Mouse (Mus musculus): ENCODE results near the gene Pex3. TPM values are rescaled to one million over a fixed set of nuclear protein-coding genes. Genes with fewer than 3 reads are reported as not detected.

The Pex3 gene
- polyA plus RNA-seq, 1 experiment, result 10.6 TPM

DNA sequence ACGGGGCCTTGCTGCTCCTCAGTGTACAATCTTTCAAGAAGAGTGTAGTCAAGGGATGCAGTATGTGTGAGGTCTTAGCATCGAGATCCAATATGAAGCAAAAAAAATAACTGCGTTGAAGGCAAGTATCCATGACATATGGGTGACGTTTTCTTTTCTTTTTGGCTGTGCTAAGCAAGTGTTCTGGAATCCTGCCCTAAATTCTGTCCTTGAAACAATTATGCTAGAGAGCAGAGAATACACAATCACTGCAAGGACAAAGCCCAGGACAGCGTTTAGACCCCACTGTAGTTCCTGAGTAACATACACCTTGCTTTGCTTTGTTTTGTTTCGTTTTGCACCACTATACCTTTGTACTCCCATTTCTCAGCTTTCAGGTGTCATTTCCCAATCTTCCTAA is 73.6 kb downstream of the Pex3 start:
- H3K36me3 ChIP-seq (ENCODE audit: control insufficient read depth, insufficient read depth), result no peaks in the 10 kb centered on the region
- no peak overlapping the region for H3K4me2 ChIP-seq (ENCODE audit: low read depth)
- no peak overlapping the region for H3ac ChIP-seq (ENCODE audit: control insufficient read depth, insufficient read length)
- TF ChIP-seq TCF12 (IDR thresholded peaks at IDR 0.05; ENCODE audit: insufficient read depth, poor library complexity, severe bottlenecking) (no peak), MYOD1 (IDR thresholded peaks at IDR 0.05; ENCODE audit: control insufficient read depth in 1 of 3, insufficient read length in 2 of 3, low read depth in 2 of 3) (no peak), USF1 (IDR thresholded peaks at IDR 0.05; ENCODE audit: low read depth) (no peak), REST (IDR thresholded peaks at IDR 0.05; ENCODE audit: insufficient read depth, insufficient read length) (no peak), POLR2AphosphoS2 (IDR thresholded peaks at IDR 0.05; ENCODE audit: insufficient read length, low read depth) (no peak), MYOG (IDR thresholded peaks at IDR 0.05; ENCODE audit: control insufficient read depth in 1 of 3, insufficient read depth in 1 of 3, insufficient read length in 2 of 3, low read depth in 2 of 3) (no peak), E2F4 (IDR thresholded peaks at IDR 0.05; ENCODE audit: insufficient read depth) (no peak), TCF3 (IDR thresholded peaks at IDR 0.05; ENCODE audit: insufficient read length, low read depth) (no peak), POLR2A (IDR thresholded peaks at IDR 0.05; ENCODE audit: insufficient read length, low read depth) (no peak), CEBPB (IDR thresholded peaks at IDR 0.05; ENCODE audit: insufficient read depth, poor library complexity, severe bottlenecking) (no peak), MAX (IDR thresholded peaks at IDR 0.05; ENCODE audit: low read depth) (no peak), SRF (IDR thresholded peaks at IDR 0.05; ENCODE audit: control insufficient read depth, insufficient read length, low read depth) (no peak)
- H3K4me3 ChIP-seq, result no peak overlapping the region
- H3K27me3 ChIP-seq (ENCODE audit: control insufficient read depth, insufficient read depth, insufficient read length), result peaks cover 22% of the 10 kb centered on the region
- H3K79me2 ChIP-seq (ENCODE audit: control insufficient read depth, insufficient read depth), result no peaks in the 10 kb centered on the region

DNA sequence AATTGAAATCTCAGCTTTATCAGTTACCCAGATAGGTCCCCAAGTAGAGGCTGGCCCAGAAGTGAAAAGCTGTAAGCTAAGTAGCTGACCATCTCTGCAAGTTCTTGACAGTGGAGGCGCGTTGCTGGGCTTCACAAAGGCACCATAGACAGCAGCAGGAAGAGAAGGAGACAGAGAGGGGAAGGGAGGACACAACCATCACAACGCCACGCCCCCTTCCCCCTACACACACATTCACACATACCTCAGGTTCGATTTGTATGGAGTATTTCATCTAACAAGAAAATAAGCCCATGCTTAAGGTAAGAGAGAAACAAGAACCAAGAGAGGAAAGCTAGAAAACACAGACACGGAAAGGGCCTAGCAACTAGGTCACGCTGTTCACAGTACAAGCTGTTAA is 77.8 kb downstream of the Pex3 start:
- Histone ChIP-seq H3K36me3 (ENCODE audit: control insufficient read depth, insufficient read depth) (no peaks in the 10 kb centered on the region), H3K4me2 (ENCODE audit: low read depth) (no peak overlapping the region), H3K79me2 (ENCODE audit: control insufficient read depth, insufficient read depth) (no peaks in the 10 kb centered on the region), H3ac (ENCODE audit: control insufficient read depth, insufficient read length) (no peak overlapping the region), H3K4me3 (no peak overlapping the region), H3K27me3 (ENCODE audit: control insufficient read depth, insufficient read depth, insufficient read length) (peaks cover 34% of the 10 kb centered on the region)
- TF ChIP-seq MYOD1 (IDR thresholded peaks at IDR 0.05; ENCODE audit: control insufficient read depth in 1 of 3, insufficient read length in 2 of 3, low read depth in 2 of 3) (no peak), POLR2A (IDR thresholded peaks at IDR 0.05; ENCODE audit: insufficient read length, low read depth) (no peak), USF1 (IDR thresholded peaks at IDR 0.05; ENCODE audit: low read depth) (no peak), REST (IDR thresholded peaks at IDR 0.05; ENCODE audit: insufficient read depth, insufficient read length) (no peak), TCF3 (IDR thresholded peaks at IDR 0.05; ENCODE audit: insufficient read length, low read depth) (no peak), CEBPB (IDR thresholded peaks at IDR 0.05; ENCODE audit: insufficient read depth, poor library complexity, severe bottlenecking) (no peak), TCF12 (IDR thresholded peaks at IDR 0.05; ENCODE audit: insufficient read depth, poor library complexity, severe bottlenecking) (no peak), E2F4 (IDR thresholded peaks at IDR 0.05; ENCODE audit: insufficient read depth) (no peak), SRF (IDR thresholded peaks at IDR 0.05; ENCODE audit: control insufficient read depth, insufficient read length, low read depth) (no peak)

GRCm38 (mm10) chr10:13474568-13474955 is 78.4 kb downstream of the Pex3 start:
- no peaks in the 10 kb centered on the region for H3K36me3 ChIP-seq (ENCODE audit: control insufficient read depth, insufficient read depth)
- TF ChIP-seq POLR2AphosphoS2 (IDR thresholded peaks at IDR 0.05; ENCODE audit: insufficient read length, low read depth) (no peak), MYOD1 (IDR thresholded peaks at IDR 0.05; ENCODE audit: control insufficient read depth in 1 of 3, insufficient read length in 2 of 3, low read depth in 2 of 3) (no peak), E2F4 (IDR thresholded peaks at IDR 0.05; ENCODE audit: insufficient read depth) (no peak), REST (IDR thresholded peaks at IDR 0.05; ENCODE audit: insufficient read depth, insufficient read length) (no peak), CEBPB (IDR thresholded peaks at IDR 0.05; ENCODE audit: insufficient read depth, poor library complexity, severe bottlenecking) (no peak), SRF (IDR thresholded peaks at IDR 0.05; ENCODE audit: control insufficient read depth, insufficient read length, low read depth) (no peak), TCF3 (IDR thresholded peaks at IDR 0.05; ENCODE audit: insufficient read length, low read depth) (no peak), USF1 (IDR thresholded peaks at IDR 0.05; ENCODE audit: low read depth) (no peak), TCF12 (IDR thresholded peaks at IDR 0.05; ENCODE audit: insufficient read depth, poor library complexity, severe bottlenecking) (no peak), MAX (IDR thresholded peaks at IDR 0.05; ENCODE audit: low read depth) (no peak), MYOG (IDR thresholded peaks at IDR 0.05; ENCODE audit: control insufficient read depth in 1 of 3, insufficient read depth in 1 of 3, insufficient read length in 2 of 3, low read depth in 2 of 3) (no peak), POLR2A (IDR thresholded peaks at IDR 0.05; ENCODE audit: insufficient read length, low read depth) (no peak)
- H3K4me3 ChIP-seq, result no peak overlapping the region
- no peaks in the 10 kb centered on the region for H3K79me2 ChIP-seq (ENCODE audit: control insufficient read depth, insufficient read depth)
- no peak overlapping the region for H3K4me2 ChIP-seq (ENCODE audit: low read depth)
- peaks cover 34% of the 10 kb centered on the region for H3K27me3 ChIP-seq (ENCODE audit: control insufficient read depth, insufficient read depth, insufficient read length)
- no peak overlapping the region for H3ac ChIP-seq (ENCODE audit: control insufficient read depth, insufficient read length)

Other genes with a start within 250 kb of the Pex3 start
- not detected for gene Phactr2, start 78.7 kb downstream of the Pex3 start, polyA plus RNA-seq (2012; fragmentation: generic; extraction: Trizol)
- 7.2 TPM for gene Fuca2, start 53.6 kb downstream of the Pex3 start, polyA plus RNA-seq (2012; fragmentation: generic; extraction: Trizol)
- gene Adat2, start 248 bp downstream of the Pex3 start, polyA plus RNA-seq (2012; fragmentation: generic; extraction: Trizol), result 9.4 TPM